Mouse (Mus musculus) ES-E14 (cell line): ENCODE measurements around the gene Wnt2b. TPM values are rescaled to one million over a fixed set of nuclear protein-coding genes. Genes with fewer than 3 reads are reported as not detected.

Experiments
- DNase-seq: peaks from one replicate; pipeline ENCODE4 v3.0.0-alpha.2; 2013; ENCODE audit warnings: low read depth, low spot score
- H3K27ac ChIP-seq: 2 replicates; pipeline ENCODE4 v1.5.1; 2012; ENCODE audit warnings: low read depth, mild to moderate bottlenecking, low read length, moderate library complexity, mixed read lengths; ENCODE audit not compliant: poor library complexity, insufficient read depth, severe bottlenecking
- H3K36me3 ChIP-seq: 2 replicates; pipeline ENCODE4 v1.6.1; 2012; ENCODE audit warnings: mild to moderate bottlenecking, low read length, moderate library complexity, mixed read lengths; ENCODE audit not compliant: control insufficient read depth, poor library complexity, insufficient read depth, severe bottlenecking
- H3K4me1 ChIP-seq, 2 experiments: fragments of 150-350 bp in 1 of 2; sonication (generic) in 1 of 2; 2 replicates each; pipeline ENCODE4 v1.6.1; 2012; ENCODE audit warnings: low read length in 2 of 2, mild to moderate bottlenecking in 1 of 2, mixed read lengths in 1 of 2; ENCODE audit not compliant: control insufficient read depth in 2 of 2, insufficient read depth in 2 of 2, poor library complexity in 1 of 2
- H3K4me3 ChIP-seq, 2 experiments: fragments of 150-350 bp in 1 of 2; sonication (generic) in 1 of 2; 2 replicates each; pipeline ENCODE4 v1.5.1; 2012; ENCODE audit warnings: low read length in 2 of 2, low read depth in 1 of 2, mild to moderate bottlenecking in 1 of 2, mixed read lengths in 1 of 2; ENCODE audit not compliant: insufficient read depth in 1 of 2, poor library complexity in 1 of 2, severe bottlenecking in 1 of 2
- H3K9ac ChIP-seq: 2 replicates; pipeline ENCODE4 v1.6.1; 2012; ENCODE audit warnings: low read depth, mild to moderate bottlenecking, low read length, mixed read lengths; ENCODE audit not compliant: poor library complexity, insufficient read depth, severe bottlenecking
- H3K9me3 ChIP-seq: fragments of 150-350 bp; sonication (generic); 2 replicates; pipeline ENCODE4 v1.6.1; 2012; ENCODE audit warnings: low read depth, mild to moderate bottlenecking, low read length; ENCODE audit not compliant: control insufficient read depth, insufficient read depth
- CHD2 ChIP-seq: IDR thresholded peaks from 2 replicates; pipeline ENCODE4 v1.6.1; 2014; ENCODE audit warnings: mild to moderate bottlenecking, low read depth, low read length, inconsistent platforms
- HCFC1 ChIP-seq: IDR thresholded peaks from 2 replicates; pipeline ENCODE4 v1.6.1; 2012; ENCODE audit warnings: low read length, inconsistent platforms, borderline replicate concordance; ENCODE audit not compliant: insufficient read depth
- MAFK ChIP-seq: IDR thresholded peaks from 2 replicates; pipeline ENCODE4 v1.6.1; 2014; ENCODE audit warnings: mild to moderate bottlenecking, low read depth, low read length, inconsistent platforms; ENCODE audit not compliant: insufficient read depth
- ZC3H11A ChIP-seq: IDR thresholded peaks from 2 replicates; pipeline ENCODE4 v1.6.1; 2012; ENCODE audit warnings: low read depth, mild to moderate bottlenecking, inconsistent platforms, low read length, borderline replicate concordance
- ZNF384 ChIP-seq: IDR thresholded peaks from 2 replicates; pipeline ENCODE4 v1.6.1; 2012; ENCODE audit warnings: low read depth, low read length, inconsistent platforms
- in situ Hi-C, 2 experiments: fragments of 600-800 bp; cut with MboI; formaldehyde crosslinking; loops; one replicate each; pipeline ENCODE4 v1.15.1; 2025; ENCODE audit warnings: low sequenced_read_pairs in 2 of 2, inconsistent platforms in 1 of 2; ENCODE audit not compliant: unreplicated experiment in 2 of 2
- total RNA-seq: library from RNA; depleted of rRNA; stranded (reverse); fragments of 300-350 nt; gene quantifications from 2 replicates; pipeline ENCODE4 v1.2.3, GENCODE M21; 2012

The Wnt2b gene
- total RNA-seq, 1 experiment = 1.1 TPM

GRCm38 (mm10) chr3:104929385-104929784, 32.3 kb downstream of the Wnt2b start:
- Histone ChIP-seq H3K9me3 (no peaks in the 10 kb centered on the region), H3K4me1 (no peaks in the 10 kb centered on the region), H3K27ac (no peak overlapping the region), H3K36me3 (peaks cover 4% of the 10 kb centered on the region; the same call in 1 of the 2 replicates), H3K9ac (no peak overlapping the region), H3K4me3 (no peak overlapping the region)
- DNase-seq = no peak
- TF ChIP-seq ZNF384 = no peak
- TF ChIP-seq MAFK = no peak
- no peak for TF ChIP-seq ZC3H11A
- no peak for TF ChIP-seq CHD2
- TF ChIP-seq HCFC1 = no peak
- in situ Hi-C loops = no loop called here

- Histone ChIP-seq H3K4me3 (no peak overlapping the region), H3K4me1 (no peaks in the 10 kb centered on the region), H3K36me3 (no peaks in the 10 kb centered on the region), H3K9me3 (no peaks in the 10 kb centered on the region), H3K9ac (no peak overlapping the region), H3K27ac (no peak overlapping the region)
- no peak for DNase-seq
- TF ChIP-seq HCFC1 (no peak), ZNF384 (no peak), CHD2 (no peak), ZC3H11A (no peak), MAFK (no peak)
- in situ Hi-C loops = no loop called here
These were observed 46.7 kb downstream of the Wnt2b start for GRCm38 (mm10) chr3:104914986-104915385.

DNA sequence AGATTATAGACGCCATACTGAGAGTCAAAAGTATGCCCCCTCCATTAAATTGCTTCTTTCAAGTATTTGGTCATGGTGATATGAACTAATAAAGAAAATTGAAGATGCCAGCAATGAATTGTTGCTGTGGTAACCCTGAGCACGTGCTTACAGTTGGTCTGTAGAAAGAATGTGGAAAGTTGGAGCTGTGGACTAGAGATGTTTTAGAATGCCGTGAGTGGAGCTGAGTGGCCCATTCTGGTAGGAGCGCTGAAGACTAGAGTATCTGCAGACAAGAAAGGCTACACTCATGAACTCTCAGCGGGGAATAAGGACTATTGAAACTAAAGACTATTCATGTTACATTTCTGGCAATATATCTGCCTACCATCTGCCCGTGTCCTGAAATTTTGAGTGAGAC, 52.5 kb downstream of the Wnt2b start:
- no peaks in the 10 kb centered on the region for H3K9me3 ChIP-seq
- no peak overlapping the region for H3K9ac ChIP-seq
- H3K4me1 ChIP-seq = no peaks in the 10 kb centered on the region
- TF ChIP-seq CHD2 (no peak), MAFK (no peak), ZC3H11A (no peak), ZNF384 (no peak), HCFC1 (no peak)
- no peak for DNase-seq
- no peak overlapping the region for H3K27ac ChIP-seq
- no peak overlapping the region for H3K4me3 ChIP-seq
- in situ Hi-C loops = no loop called here
- H3K36me3 ChIP-seq = no peaks in the 10 kb centered on the region

- TF ChIP-seq ZC3H11A = no peak
- TF ChIP-seq CHD2 = no peak
- TF ChIP-seq ZNF384 = no peak
- TF ChIP-seq MAFK = no peak
- TF ChIP-seq HCFC1 = no peak
- in situ Hi-C loops = no loop called here
These were observed 55.7 kb downstream of the Wnt2b start for GRCm38 (mm10) chr3:104906007-104906406.

DNA sequence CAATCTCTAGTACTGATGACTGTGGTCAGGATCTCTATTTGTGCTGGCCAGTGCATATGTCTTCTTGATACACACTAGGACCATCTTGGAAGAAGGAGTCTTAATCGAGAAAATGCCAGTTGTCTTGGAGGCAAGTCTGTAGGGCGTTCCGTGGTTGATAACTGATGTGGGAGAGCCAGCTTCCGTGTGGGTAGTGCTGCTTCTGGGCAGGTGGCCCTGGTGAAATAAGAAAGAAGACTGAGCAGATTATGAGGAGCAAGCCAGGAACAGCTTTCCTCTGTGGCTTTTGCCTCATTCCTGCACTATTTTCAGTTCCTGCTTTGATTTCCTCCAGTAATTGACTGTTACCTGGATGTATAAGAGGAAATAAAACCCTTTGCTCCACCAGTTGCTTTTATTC, 56.3 kb downstream of the Wnt2b start:
- Histone ChIP-seq H3K9me3 (no peaks in the 10 kb centered on the region), H3K9ac (no peak overlapping the region), H3K4me1 (no peaks in the 10 kb centered on the region), H3K4me3 (no peak overlapping the region), H3K36me3 (no peaks in the 10 kb centered on the region), H3K27ac (no peak overlapping the region)
- TF ChIP-seq HCFC1 (no peak), CHD2 (no peak), ZNF384 (no peak), MAFK (no peak), ZC3H11A (no peak)
- in situ Hi-C loops = no loop called here
- no peak for DNase-seq

More at GRCm38 (mm10) chr3:104906007-104906406, 55.7 kb downstream of the Wnt2b start:
- H3K9me3 ChIP-seq = no peaks in the 10 kb centered on the region
- H3K36me3 ChIP-seq = no peaks in the 10 kb centered on the region
- no peak overlapping the region for H3K9ac ChIP-seq
- H3K4me3 ChIP-seq = no peak overlapping the region
- no peak for DNase-seq
- H3K27ac ChIP-seq = no peak overlapping the region
- no peaks in the 10 kb centered on the region for H3K4me1 ChIP-seq
